Mouse (Mus musculus): ENCODE measurements around the gene Pcdh15.

- TF ChIP-seq CTCF (IDR thresholded peaks at IDR 0.05; ENCODE audit: borderline replicate concordance, insufficient read depth, low read depth, low read length) (no peak), POLR2A (IDR thresholded peaks at IDR 0.05; ENCODE audit: borderline replicate concordance, insufficient read depth, low read length) (no peak)
Observed at GRCm38 (mm10) chr10:74220439-74220838, 1121.3 kb downstream of the Pcdh15 start.

Measured in cerebellum, adult 2 months (tissue).